Mouse (Mus musculus) CH12.LX (cell line): ENCODE results near the gene Srrt. TPM values are rescaled to one million over a fixed set of nuclear protein-coding genes. Genes with fewer than 3 reads are reported as not detected.

ENCODE experiments used
- DNase-seq: peaks from one replicate; pipeline ENCODE4 v3.0.0-alpha.2; 2013; ENCODE audit errors: extremely low read depth
- H3K27ac ChIP-seq: 2 replicates; pipeline ENCODE4 v1.5.1; 2012; ENCODE audit warnings: low read depth, mild to moderate bottlenecking, control low read depth, moderate library complexity; ENCODE audit not compliant: insufficient read depth
- H3K27me3 ChIP-seq: replicated peaks from 2 replicates; pipeline ENCODE3; 2012; ENCODE audit warnings: inconsistent platforms
- H3K36me3 ChIP-seq, 2 experiments: replicated peaks in 1 of 2; 2 replicates each; pipeline versions ENCODE3 to v1.6.1; 2012; ENCODE audit warnings: inconsistent platforms in 1 of 2, low read length in 1 of 2, mild to moderate bottlenecking in 1 of 2, mixed read lengths in 1 of 2, moderate library complexity in 1 of 2; ENCODE audit not compliant: control insufficient read depth in 1 of 2, insufficient read depth in 1 of 2
- H3K4me1 ChIP-seq, 2 experiments: 2 replicates each; pipeline ENCODE4 v1.6.1; 2012; ENCODE audit warnings: inconsistent platforms in 1 of 2, moderate library complexity in 1 of 2; ENCODE audit not compliant: insufficient read depth in 2 of 2, control insufficient read depth in 1 of 2
- H3K4me2 ChIP-seq: 2 replicates; pipeline ENCODE4 v1.6.1; 2012; ENCODE audit warnings: low read depth, mild to moderate bottlenecking, control low read depth; ENCODE audit not compliant: poor library complexity, insufficient read depth, severe bottlenecking
- H3K4me3 ChIP-seq, 3 experiments: fragments of 150-350 bp in 1 of 3; sonication (generic) in 1 of 3; replicated peaks in 1 of 3; 2 replicates each; pipeline versions ENCODE3 to v1.5.1; 2011 to 2012; ENCODE audit warnings: low read depth in 2 of 3, low read length in 2 of 3, mild to moderate bottlenecking in 2 of 3, moderate library complexity in 2 of 3, control low read depth in 1 of 3, improper control_type of control experiment in 1 of 3, inconsistent platforms in 1 of 3, mixed read lengths in 1 of 3; ENCODE audit not compliant: poor library complexity in 1 of 3
- H3K79me2 ChIP-seq: replicated peaks from 2 replicates; pipeline ENCODE4 v1.6.1; 2012; ENCODE audit warnings: mild to moderate bottlenecking, moderate library complexity; ENCODE audit not compliant: control insufficient read depth, poor library complexity, insufficient read depth, severe bottlenecking; ENCODE audit errors: extremely low read depth
- H3K9ac ChIP-seq: 2 replicates; pipeline ENCODE4 v1.6.1; 2012; ENCODE audit warnings: low read depth, mild to moderate bottlenecking, control low read depth, moderate library complexity; ENCODE audit not compliant: insufficient read depth
- H3K9me3 ChIP-seq: replicated peaks from 2 replicates; pipeline ENCODE3; 2012; ENCODE audit warnings: low read length, inconsistent platforms, mixed read lengths
- BHLHE40 ChIP-seq: IDR thresholded peaks from 2 replicates; pipeline ENCODE4 v1.6.1; 2011; ENCODE audit warnings: mild to moderate bottlenecking, low read depth, low read length, improper control_type of control experiment
- CHD1 ChIP-seq: IDR thresholded peaks from 2 replicates; pipeline ENCODE4 v1.6.1; 2012; ENCODE audit warnings: low read depth, low read length, improper control_type of control experiment, inconsistent platforms
- CTCF ChIP-seq, 2 experiments: IDR thresholded peaks in 1 of 2; conservative IDR thresholded peaks in 1 of 2; 2 replicates each; pipeline ENCODE4 v1.5.1; 2011 to 2012; ENCODE audit warnings: low read depth in 2 of 2, low read length in 2 of 2, improper control_type of control experiment in 1 of 2, inconsistent platforms in 1 of 2, mild to moderate bottlenecking in 1 of 2, moderate library complexity in 1 of 2
- ELF1 ChIP-seq: IDR thresholded peaks from 2 replicates; pipeline ENCODE4 v1.6.1; 2014; ENCODE audit warnings: low read depth, mild to moderate bottlenecking, inconsistent platforms, low read length, improper control_type of control experiment
- ETS1 ChIP-seq: conservative IDR thresholded peaks from 2 replicates; pipeline ENCODE4 v1.6.1; 2012; ENCODE audit warnings: low read depth, mild to moderate bottlenecking, inconsistent platforms, low read length, improper control_type of control experiment, moderate library complexity
- HCFC1 ChIP-seq: IDR thresholded peaks from 2 replicates; pipeline ENCODE4 v1.6.1; 2012; ENCODE audit warnings: low read depth, mild to moderate bottlenecking, inconsistent platforms, low read length, improper control_type of control experiment
- KAT2A ChIP-seq: IDR thresholded peaks from 2 replicates; pipeline ENCODE4 v1.6.1; 2012; ENCODE audit warnings: low read length, improper control_type of control experiment, inconsistent platforms; ENCODE audit not compliant: insufficient replicate concordance
- MAX ChIP-seq: IDR thresholded peaks from 2 replicates; pipeline ENCODE4 v1.6.1; 2011; ENCODE audit warnings: low read length, improper control_type of control experiment
- MAZ ChIP-seq: IDR thresholded peaks from 2 replicates; pipeline ENCODE4 v1.6.1; 2012; ENCODE audit warnings: low read depth, mild to moderate bottlenecking, inconsistent platforms, low read length, improper control_type of control experiment, moderate library complexity
- NRF1 ChIP-seq: IDR thresholded peaks from 2 replicates; pipeline ENCODE4 v1.6.1; 2014; ENCODE audit warnings: low read depth, mild to moderate bottlenecking, inconsistent platforms, low read length, improper control_type of control experiment, moderate library complexity
- PAX5 ChIP-seq: IDR thresholded peaks from 2 replicates; pipeline ENCODE4 v1.6.1; 2012; ENCODE audit warnings: low read length, inconsistent platforms, mixed read lengths
- RAD21 ChIP-seq: IDR thresholded peaks from 2 replicates; pipeline ENCODE4 v1.6.1; 2011; ENCODE audit warnings: low read depth, mild to moderate bottlenecking, low read length, improper control_type of control experiment, moderate library complexity
- SIN3A ChIP-seq: IDR thresholded peaks from 2 replicates; pipeline ENCODE4 v1.6.1; 2012; ENCODE audit warnings: low read length, improper control_type of control experiment, inconsistent platforms
- SMC3 ChIP-seq: IDR thresholded peaks from 2 replicates; pipeline ENCODE4 v1.6.1; 2011; ENCODE audit warnings: low read depth, low read length, improper control_type of control experiment
- TBP ChIP-seq: conservative IDR thresholded peaks from 2 replicates; pipeline ENCODE4 v1.6.1; 2011; ENCODE audit warnings: low read depth, low read length, improper control_type of control experiment
- TCF12 ChIP-seq: IDR thresholded peaks from 2 replicates; pipeline ENCODE4 v1.6.1; 2014; ENCODE audit warnings: low read depth, mild to moderate bottlenecking, inconsistent platforms, low read length, improper control_type of control experiment
- UBTF ChIP-seq: IDR thresholded peaks from 2 replicates; pipeline ENCODE4 v1.6.1; 2012; ENCODE audit warnings: low read depth, mild to moderate bottlenecking, inconsistent platforms, low read length, improper control_type of control experiment, moderate library complexity
- USF1 ChIP-seq: IDR thresholded peaks from 2 replicates; pipeline ENCODE4 v1.6.1; 2014; ENCODE audit warnings: low read depth, mild to moderate bottlenecking, inconsistent platforms, low read length, improper control_type of control experiment
- ZC3H11A ChIP-seq: IDR thresholded peaks from 2 replicates; pipeline ENCODE4 v1.6.1; 2012; ENCODE audit warnings: low read depth, mild to moderate bottlenecking, inconsistent platforms, low read length, improper control_type of control experiment
- dilution Hi-C: fragments of 300-500 bp; cut with MboI; formaldehyde crosslinking; loops from 2 replicates; pipeline ENCODE4 v1.14.3; 2020; ENCODE audit warnings: low sequenced_read_pairs; ENCODE audit not compliant: extremely low pct_unique_long_range_greater_than_20kb, extremely low pct_ligation_motif_present
- in situ Hi-C: fragments of 300-500 bp; cut with MboI; formaldehyde crosslinking; loops from 3 replicates; pipeline ENCODE4 v1.14.3; 2019; ENCODE audit warnings: low sequenced_read_pairs, low pct_ligation_motif_present, low pct_unique_long_range_greater_than_20kb, mixed read lengths
- polyA plus RNA-seq: library from polyadenylated mRNA; unstranded; fragments of >175 nt; gene quantifications from 2 replicates; pipeline ENCODE4 v1.2.1, GENCODE M21; 2012; ENCODE audit warnings: low read depth; ENCODE audit not compliant: insufficient read length
- total RNA-seq, 2 experiments: library from RNA; depleted of rRNA; stranded (reverse); fragments of 300-350 nt in 1 of 2; fragments of >200 nt in 1 of 2; gene quantifications; 2 replicates each; pipeline ENCODE4 v1.2.3; 2012 to 2014

The Srrt gene
- total and polyA plus RNA-seq, 3 experiments: 148 to 493 (median 165) TPM

- H3K4me1 ChIP-seq: peaks cover 14 to 57% of the 10 kb centered on the region in 2 experiments; a peak in 3 of 4 replicates
- DNase-seq: no peak
- H3K27ac ChIP-seq: no peak overlapping the region
Observed at GRCm38 (mm10) chr5:137290677-137291076, 16.8 kb downstream of the Srrt start.

GRCm38 (mm10) chr5:137289591-137290365, 17.7 kb downstream of the Srrt start:
- DNase-seq: no peak
- peaks cover 14 to 49% of the 10 kb centered on the region in 2 experiments; a peak in 3 of 4 replicates for H3K4me1 ChIP-seq
- no peaks in the 10 kb centered on the region for H3K9me3 ChIP-seq
- no peak overlapping the region for H3K4me2 ChIP-seq
- dilution Hi-C loops: no loop called here
- H3K9ac ChIP-seq: no peak overlapping the region
- H3K27ac ChIP-seq: no peak overlapping the region
- in situ Hi-C loops: no loop called here
- H3K27me3 ChIP-seq: peaks cover 33% of the 10 kb centered on the region
- no peaks in the 10 kb centered on the region for H3K79me2 ChIP-seq
- H3K36me3 ChIP-seq: peaks cover 2% of the 10 kb centered on the region in 2 experiments
- no peak for TF ChIP-seq TBP
- no peak for TF ChIP-seq HCFC1
- TF ChIP-seq UBTF: no peak
- no peak for TF ChIP-seq KAT2A
- TF ChIP-seq ZC3H11A: no peak
- no peak for TF ChIP-seq CHD1
- TF ChIP-seq BHLHE40: no peak
- no peak for TF ChIP-seq CTCF (conservative IDR thresholded peaks at IDR 0.05 in 1 of 2, IDR thresholded peaks at IDR 0.05 in 1 of 2; ENCODE audit: low read depth in 2 of 2, low read length in 2 of 2)
- no peak for TF ChIP-seq ETS1
- TF ChIP-seq ELF1: no peak
- H3K4me3 ChIP-seq: no peak overlapping the region

More at GRCm38 (mm10) chr5:137290677-137291076, 16.8 kb downstream of the Srrt start:
- in situ Hi-C loops: no loop called here
- Histone ChIP-seq H3K27me3 (peaks cover 33% of the 10 kb centered on the region), H3K4me2 (peak overlapping the region; percentile 11; the same call in 1 of the 2 replicates), H3K36me3 (peaks cover 9 to 11% of the 10 kb centered on the region in 2 experiments), H3K4me3 (no peak overlapping the region)
- dilution Hi-C loops: no loop called here
- TF ChIP-seq TCF12: 0 out of 2 replicates have a peak, but pooled peaks have one; percentile 37
- no peak for TF ChIP-seq MAZ
- no peak for TF ChIP-seq USF1
- TF ChIP-seq SIN3A: no peak
- peak in 1 of 2 experiments; percentile 71; a peak in 2 of 4 replicates for TF ChIP-seq CTCF (conservative IDR thresholded peaks at IDR 0.05 in 1 of 2, IDR thresholded peaks at IDR 0.05 in 1 of 2; ENCODE audit: low read depth in 2 of 2, low read length in 2 of 2)
- TF ChIP-seq PAX5: no peak
- TF ChIP-seq NRF1: 0 out of 2 replicates have a peak, but pooled peaks have one; percentile 13
- peak; percentile 53 for TF ChIP-seq RAD21
- no peak for TF ChIP-seq MAX
- TF ChIP-seq SMC3: peak; percentile 71
- no peak for TF ChIP-seq TBP
- TF ChIP-seq, all 38 proteins: peak for 5
- Histone ChIP-seq H3K9me3 (no peaks in the 10 kb centered on the region), H3K9ac (no peak overlapping the region), H3K79me2 (no peaks in the 10 kb centered on the region)
